Mouse (Mus musculus) cortical plate, adult 2 months (tissue): ENCODE data around the gene Celf2. TPM values are rescaled to one million over a fixed set of nuclear protein-coding genes. Genes with fewer than 3 reads are reported as not detected.
"Not testable (repeated sequence)": the region's sequence is repeated elsewhere in the genome, so short reads cannot be mapped to it uniquely, and the experiment has no call there.

Experiments used
- H3K27ac ChIP-seq: fragments of 200-500 bp; 2 replicates; pipeline ENCODE4 v1.5.1; 2012; ENCODE audit warnings: low read length, control low read depth, inconsistent platforms; ENCODE audit not compliant: insufficient read depth
- H3K4me1 ChIP-seq: fragments of 200-500 bp; 2 replicates; pipeline ENCODE4 v1.6.1; 2011; ENCODE audit warnings: low read length; ENCODE audit not compliant: control insufficient read depth, insufficient read depth
- H3K4me3 ChIP-seq: fragments of 200-500 bp; 2 replicates; pipeline ENCODE4 v1.5.1; 2011; ENCODE audit warnings: mild to moderate bottlenecking, low read length, control low read depth; ENCODE audit not compliant: insufficient read depth
- CTCF ChIP-seq: fragments of 200-500 bp; IDR thresholded peaks from 2 replicates; pipeline ENCODE4 v1.5.1; 2011; ENCODE audit warnings: mild to moderate bottlenecking, control low read depth, low read length; ENCODE audit not compliant: insufficient read depth; ENCODE audit errors: extremely low read depth
- POLR2A ChIP-seq: fragments of 200-500 bp; IDR thresholded peaks from 2 replicates; pipeline ENCODE4 v1.6.1; 2011; ENCODE audit warnings: mild to moderate bottlenecking, low read length, control low read depth; ENCODE audit not compliant: insufficient read depth; ENCODE audit errors: extremely low read depth
- polyA plus RNA-seq: library from polyadenylated mRNA; depleted of rRNA; stranded (reverse); fragments of >200 nt; gene quantifications from 2 replicates; pipeline ENCODE4 v1.2.3, GENCODE M21; 2012

The Celf2 gene
- polyA plus RNA-seq, 1 experiment = 181 TPM

DNA sequence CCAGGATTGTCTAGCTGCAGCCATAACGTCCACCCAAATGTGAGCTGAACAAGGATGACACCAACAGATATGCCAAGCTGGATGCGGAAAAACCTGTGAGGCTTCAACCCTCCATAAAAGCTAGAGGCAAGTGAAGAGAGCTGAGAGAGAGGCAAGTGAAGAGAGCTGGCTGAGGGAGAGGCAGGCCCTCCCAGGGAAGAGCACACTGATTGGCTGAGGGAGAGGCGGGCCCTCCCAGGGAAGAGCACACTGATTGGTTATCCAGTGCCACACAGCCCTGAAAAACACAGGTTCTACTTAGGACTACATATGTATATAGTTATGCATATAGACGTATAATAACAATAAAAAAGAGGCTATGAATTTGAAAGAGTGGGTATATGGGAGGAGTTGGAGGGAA, 907.2 kb downstream of the Celf2 start:
- peaks cover 6% of the 10 kb centered on the region; the same call in 1 of the 2 replicates for H3K4me1 ChIP-seq
- no peak overlapping the region for H3K27ac ChIP-seq
- H3K4me3 ChIP-seq = no peak overlapping the region
- TF ChIP-seq CTCF (no peak), POLR2A (no peak)

DNA sequence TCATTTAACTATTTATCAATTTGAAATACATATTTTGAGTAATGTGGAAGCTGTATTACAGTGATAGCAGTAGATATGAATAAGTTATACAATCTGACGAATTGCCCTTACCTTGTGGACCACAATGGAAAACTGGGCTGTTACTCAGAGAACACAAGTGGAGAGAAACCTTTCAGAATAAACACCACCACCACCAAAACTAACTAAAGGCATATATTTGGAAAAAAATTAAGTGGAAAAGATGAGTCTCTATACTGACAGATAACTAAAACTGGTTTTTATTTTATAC, 910.5 kb downstream of the Celf2 start:
- Histone ChIP-seq H3K4me3 (no peak overlapping the region), H3K4me1 (peaks cover 12% of the 10 kb centered on the region; the same call in 1 of the 2 replicates), H3K27ac (no peak overlapping the region)
- TF ChIP-seq CTCF = no peak
- no peak for TF ChIP-seq POLR2A

DNA sequence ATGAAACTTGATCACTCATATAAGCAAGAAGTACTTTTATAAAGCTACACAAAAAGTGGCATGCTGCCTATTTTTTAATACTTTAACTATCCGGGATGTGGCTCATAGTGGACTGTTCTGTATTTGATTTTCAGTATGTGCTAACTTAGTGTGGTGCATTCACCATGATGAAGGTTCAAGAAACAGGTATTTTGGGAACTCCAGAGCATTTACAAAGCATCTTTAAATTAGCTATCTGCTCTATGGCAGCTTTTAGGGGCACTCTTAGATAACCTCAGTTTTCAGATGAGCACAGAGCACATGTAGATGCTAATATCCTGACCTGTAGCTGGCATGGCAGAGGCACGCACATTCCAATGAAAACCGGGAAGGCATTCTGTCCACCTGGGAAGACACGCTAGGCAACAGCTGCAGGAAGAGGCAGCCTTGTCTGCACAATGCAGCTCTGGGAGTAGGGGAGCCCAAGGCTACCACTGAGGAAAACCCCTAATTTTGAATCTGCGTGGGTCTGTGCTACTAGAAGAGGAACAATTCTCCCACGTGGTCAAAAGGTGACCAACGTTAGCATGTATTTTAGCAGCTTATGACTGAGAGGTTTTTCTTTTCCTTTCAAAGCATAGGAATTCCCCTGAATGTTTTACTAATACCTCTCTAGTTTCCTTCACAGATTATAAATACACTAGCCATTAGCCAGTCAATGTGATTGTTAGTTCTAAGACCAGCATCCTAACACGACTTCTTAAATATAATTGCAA, 911.1 kb downstream of the Celf2 start:
- Histone ChIP-seq H3K4me1 (peaks cover 13% of the 10 kb centered on the region), H3K4me3 (no peak overlapping the region), H3K27ac (no peak overlapping the region)
- TF ChIP-seq CTCF (no peak), POLR2A (no peak)

DNA sequence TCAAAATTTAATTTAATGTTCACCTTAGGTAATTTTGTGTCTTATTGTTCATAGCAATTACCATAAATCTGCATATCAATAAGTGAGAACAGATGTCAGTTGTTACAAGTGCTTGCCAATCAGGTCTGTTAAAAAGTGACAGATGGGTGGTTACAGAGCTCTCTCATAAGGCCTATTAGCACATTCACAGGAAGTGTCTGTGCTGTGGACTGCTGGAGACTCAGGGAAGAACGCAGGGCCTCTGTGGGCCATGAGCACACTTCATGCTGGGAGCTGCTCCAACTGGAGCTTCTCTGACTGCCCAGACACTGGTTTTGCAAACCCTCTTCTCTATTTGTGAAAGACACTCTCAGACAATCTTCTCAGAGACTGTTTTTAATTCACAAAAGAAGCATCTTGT, 914.6 kb downstream of the Celf2 start:
- no peak overlapping the region for H3K4me3 ChIP-seq
- H3K27ac ChIP-seq = no peak overlapping the region
- TF ChIP-seq POLR2A (no peak), CTCF (no peak)
- peaks cover 11% of the 10 kb centered on the region for H3K4me1 ChIP-seq

DNA sequence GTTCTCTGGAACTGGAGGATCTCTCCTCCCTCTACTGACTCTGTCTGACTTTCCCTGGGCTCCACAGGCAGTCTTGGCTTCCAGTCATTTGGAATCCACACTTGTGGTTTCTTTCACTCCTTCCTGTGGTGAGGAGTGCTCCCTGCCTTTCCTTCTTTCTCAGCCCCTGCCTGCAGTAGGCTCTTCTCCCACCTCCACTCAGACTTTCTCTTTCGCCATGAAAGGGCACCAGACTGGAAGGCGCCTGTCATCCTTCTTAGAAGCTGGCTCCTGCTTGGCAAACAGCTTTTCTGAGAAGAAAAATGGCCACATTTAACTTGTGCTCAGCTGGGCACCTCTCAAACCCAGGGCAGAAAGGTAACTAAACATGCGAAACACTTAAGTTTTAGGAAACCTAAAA, 915.2 kb downstream of the Celf2 start:
- peaks cover 11% of the 10 kb centered on the region for H3K4me1 ChIP-seq
- TF ChIP-seq CTCF (no peak), POLR2A (no peak)
- H3K27ac ChIP-seq = no peak overlapping the region
- H3K4me3 ChIP-seq = no peak overlapping the region

DNA sequence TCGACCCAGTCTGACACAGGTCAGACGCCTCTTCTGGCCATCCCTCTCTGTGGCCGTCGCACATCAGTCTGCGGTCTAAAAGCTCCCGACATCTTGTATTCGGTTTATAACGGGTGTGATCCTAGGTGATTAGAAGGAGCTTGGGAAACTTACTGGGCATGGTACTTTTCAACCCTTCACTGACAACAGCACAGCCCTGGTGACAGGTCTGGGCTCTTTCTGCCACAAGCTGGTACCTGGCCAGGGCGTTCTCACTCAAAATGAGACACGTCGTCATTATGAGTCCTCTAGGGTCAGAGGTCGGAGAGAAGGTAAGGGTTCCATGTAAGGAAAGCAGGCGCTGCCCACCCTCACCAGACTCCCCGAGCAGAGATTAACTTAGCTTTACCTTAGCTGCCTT, 915.6 kb downstream of the Celf2 start:
- Histone ChIP-seq H3K27ac (no peak overlapping the region), H3K4me1 (peaks cover 11% of the 10 kb centered on the region), H3K4me3 (no peak overlapping the region)
- no peak for TF ChIP-seq POLR2A
- no peak for TF ChIP-seq CTCF

DNA sequence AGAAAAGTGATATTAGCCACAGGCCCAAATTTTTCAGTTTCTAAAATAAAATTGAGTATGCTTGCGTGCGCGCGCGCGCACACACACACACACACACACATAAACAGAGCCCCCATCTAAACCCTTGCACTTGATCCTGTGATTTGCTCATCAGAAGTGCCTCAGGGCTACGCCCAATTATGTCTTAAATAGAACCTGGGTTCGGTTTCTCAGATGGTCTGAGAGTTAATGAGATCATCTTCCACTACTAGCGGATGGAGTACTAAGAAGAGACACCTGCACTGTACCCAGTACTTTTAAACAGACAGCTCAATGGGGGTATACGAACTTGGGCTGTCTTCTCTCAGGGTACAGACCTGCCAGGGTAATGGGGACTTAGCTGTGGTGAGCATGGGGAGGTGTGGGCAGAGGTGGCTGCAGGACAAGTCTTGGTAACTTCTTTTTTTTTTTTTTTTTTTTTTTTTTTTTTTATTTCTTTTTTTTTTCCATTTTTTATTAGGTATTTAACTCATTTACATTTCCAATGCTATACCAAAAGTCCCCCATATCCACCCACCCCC, 923.2 kb downstream of the Celf2 start:
- no peak overlapping the region for H3K27ac ChIP-seq
- H3K4me1 ChIP-seq = peaks cover 2% of the 10 kb centered on the region
- no peak overlapping the region for H3K4me3 ChIP-seq
- TF ChIP-seq POLR2A (no peak), CTCF (no peak)

DNA sequence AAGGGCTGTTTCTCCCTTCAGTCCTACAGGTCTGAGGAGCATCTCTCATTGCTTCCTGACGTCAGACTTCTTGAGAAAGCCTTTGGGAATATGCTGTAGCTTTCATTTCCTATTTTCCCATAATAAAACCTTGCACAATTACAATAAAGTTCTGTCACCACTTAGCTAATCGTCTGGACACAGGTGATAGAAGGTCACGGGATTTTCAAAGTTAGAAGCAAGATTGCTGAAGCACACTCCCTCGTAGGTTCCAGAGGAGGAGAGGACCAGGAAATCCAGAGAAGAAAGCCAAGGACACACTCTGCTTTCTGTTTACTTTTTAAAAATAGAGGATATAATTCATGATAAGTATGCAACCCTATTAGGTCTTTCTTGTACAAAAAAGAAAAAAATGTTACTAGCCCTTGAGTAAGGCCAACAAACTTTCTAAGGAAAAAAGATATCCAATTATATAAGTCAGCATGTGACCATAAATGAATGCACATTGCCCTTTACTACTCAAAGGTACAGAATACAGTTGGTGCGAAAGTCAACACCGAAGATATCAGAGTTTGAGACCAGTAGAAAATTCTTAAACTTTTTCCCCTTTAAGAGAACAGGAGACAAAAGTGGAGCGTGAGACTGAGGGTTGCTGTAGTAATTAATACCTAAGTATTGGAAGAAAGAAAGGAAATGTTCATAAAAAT, 924.2 kb downstream of the Celf2 start:
- TF ChIP-seq POLR2A (no peak), CTCF (no peak)
- no peak overlapping the region for H3K4me3 ChIP-seq
- H3K4me1 ChIP-seq = peaks cover 2% of the 10 kb centered on the region
- H3K27ac ChIP-seq = no peak overlapping the region

DNA sequence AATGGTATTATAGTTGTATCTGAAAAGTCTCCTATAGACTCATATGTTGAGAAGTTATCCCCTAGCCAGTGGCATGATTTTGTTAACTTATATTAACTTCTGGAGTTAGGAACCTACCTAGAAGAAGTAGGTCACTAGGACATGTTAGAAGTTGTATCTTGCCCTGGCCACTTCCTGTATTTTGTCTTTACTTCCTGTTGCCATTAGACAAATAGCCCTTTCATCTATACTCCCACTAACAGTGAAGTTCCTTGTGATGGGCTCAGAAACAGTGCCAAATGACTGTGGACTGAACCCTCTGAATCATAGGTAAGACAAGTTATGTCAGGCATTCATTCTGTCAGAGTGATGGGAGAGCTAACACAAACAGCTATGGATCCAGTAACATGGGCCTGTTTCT, 926.7 kb downstream of the Celf2 start:
- no peak overlapping the region for H3K4me3 ChIP-seq
- no peak for TF ChIP-seq CTCF
- TF ChIP-seq POLR2A = no peak
- H3K4me1 ChIP-seq = no peaks in the 10 kb centered on the region; the same call in 1 of the 2 replicates
- H3K27ac ChIP-seq = no peak overlapping the region

DNA sequence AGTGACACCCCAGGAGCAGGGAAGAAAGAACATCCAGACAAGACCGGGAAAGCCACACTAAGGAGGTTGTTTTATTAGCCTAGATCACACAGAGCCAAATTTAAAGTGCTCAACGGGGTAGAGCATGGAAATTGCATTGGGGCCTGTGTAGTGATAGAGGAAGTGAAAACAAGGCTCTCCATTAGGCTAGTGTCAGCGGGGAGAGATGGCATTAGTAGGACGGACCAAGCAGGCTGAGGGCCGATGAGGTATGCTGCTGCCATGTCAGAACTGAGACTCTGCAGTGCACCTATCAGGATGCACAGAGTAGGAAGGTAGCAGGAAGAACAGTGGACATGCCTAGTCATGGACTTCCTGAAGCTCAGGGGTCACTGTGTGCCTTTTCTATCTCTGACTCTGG, 929.3 kb downstream of the Celf2 start:
- no peak overlapping the region for H3K27ac ChIP-seq
- no peaks in the 10 kb centered on the region; the same call in 1 of the 2 replicates for H3K4me1 ChIP-seq
- H3K4me3 ChIP-seq = no peak overlapping the region
- TF ChIP-seq POLR2A (no peak), CTCF (no peak)

DNA sequence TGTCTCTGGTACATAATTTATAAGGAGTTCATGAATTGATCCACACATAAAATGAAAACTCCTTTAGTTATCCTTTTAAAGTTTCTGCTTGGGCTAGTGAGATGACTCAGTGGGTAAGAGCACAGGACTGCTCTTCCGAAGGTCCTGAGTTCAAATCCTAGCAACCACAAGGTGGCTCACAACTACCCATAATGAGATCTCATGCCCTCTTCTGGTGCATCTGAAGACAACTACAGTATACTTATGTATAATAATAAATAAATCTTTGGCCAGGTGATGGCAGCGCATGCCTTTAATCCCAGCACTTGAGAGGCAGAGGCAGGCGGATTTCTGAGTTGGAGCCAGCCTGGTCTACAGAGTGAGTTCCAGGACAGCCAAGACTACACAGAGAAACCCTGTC, 934.0 kb downstream of the Celf2 start:
- not testable (repeated sequence) for H3K4me3 ChIP-seq, H3K27ac ChIP-seq, H3K4me1 ChIP-seq
